In genomic region chr1:40788956-40789355, GRCm38 (mm10) we compare ENCODE assay signal across 29 mouse cellular contexts. TPM values are rescaled to one million over a fixed set of nuclear protein-coding genes. Genes with fewer than 3 reads are reported as not detected.
DNase-seq lines count a peak whose midpoint lies in the region; ATAC-seq lines count a peak whose summit lies in the region.
"Had no signal": no experiment of that assay in that cellular context is flagged by ENCODE, and none has a peak within 500 bp of the region (broad histone marks: within the 10 kb centered on the region; RNA-seq: fewer than 3 reads in every experiment).

No protein-coding gene starts in this region.

- no peak for DNase-seq in embryonic facial prominence, embryonic 10.5 days (ENCODE audit: low spot score)
- no peak for DNase-seq in hindbrain, embryonic 14.5 days (ENCODE audit: low spot score)
- peak; percentile 27 for DNase-seq in NIH3T3 (ENCODE audit: low read depth)
- DNase-seq in layer of hippocampus, postnatal 25 days (ENCODE audit: extremely low spot score in 1 of 2, low spot score in 1 of 2) = no peak
- DNase-seq: adrenal gland, postnatal 14 days; cerebellum, adult 8-10 months; cerebellum, postnatal 36 days; embryo, embryonic 11 days; gastrocnemius, adult 2 months; kidney, adult 18-20 months; left cerebral cortex, postnatal 4 days; lung, adult 18-20 months; lung, postnatal 14 days; right cerebral cortex, adult 18-20 months; thymus, adult 18-20 months; thymus, postnatal 36 days had no signal

- H3K27ac ChIP-seq in embryonic facial prominence, embryonic 12.5 days = no peak overlapping the region
- H3K27ac ChIP-seq in embryonic facial prominence, embryonic 10.5 days (replicated peaks) = no peak overlapping the region
- H3K27ac ChIP-seq in hindbrain, embryonic 14.5 days = no peak overlapping the region
- H3K27ac ChIP-seq in hindbrain, embryonic 12.5 days = no peak overlapping the region
- H3K27ac ChIP-seq in limb, embryonic 15.5 days = peak overlapping the region; percentile 62; the same call in 1 of the 2 replicates
- H3K27ac ChIP-seq: hindbrain, embryonic 10.5 days; kidney, postnatal 0 days; midbrain, embryonic 12.5 days; neural tube, embryonic 12.5 days had no signal

- H3K4me3 ChIP-seq in embryonic facial prominence, embryonic 12.5 days = no peak overlapping the region
- no peak overlapping the region for H3K4me3 ChIP-seq in embryonic facial prominence, embryonic 10.5 days
- H3K4me3 ChIP-seq in hindbrain, embryonic 14.5 days (replicated peaks; ENCODE audit: low read length) = no peak overlapping the region
- no peak overlapping the region for H3K4me3 ChIP-seq in hindbrain, embryonic 12.5 days
- H3K4me3 ChIP-seq in limb, embryonic 15.5 days = no peak overlapping the region
- H3K4me3 ChIP-seq: gastrocnemius, adult 2 months; hindbrain, embryonic 10.5 days; midbrain, embryonic 12.5 days; neural tube, embryonic 12.5 days had no signal

- H3K4me2 ChIP-seq in embryonic facial prominence, embryonic 12.5 days (replicated peaks) = 0 out of 2 replicates have a peak overlapping the region, but pooled peaks have one; percentile 68
- 0 out of 2 replicates have a peak overlapping the region, but pooled peaks have one; percentile 71 for H3K4me2 ChIP-seq in hindbrain, embryonic 14.5 days (replicated peaks)
- H3K4me2 ChIP-seq in hindbrain, embryonic 12.5 days (replicated peaks) = no peak overlapping the region
- H3K4me2 ChIP-seq in limb, embryonic 15.5 days = no peak overlapping the region

- H3K9ac ChIP-seq in embryonic facial prominence, embryonic 12.5 days = no peak overlapping the region
- no peak overlapping the region for H3K9ac ChIP-seq in hindbrain, embryonic 14.5 days
- no peak overlapping the region for H3K9ac ChIP-seq in hindbrain, embryonic 12.5 days
- H3K9ac ChIP-seq in limb, embryonic 15.5 days = no peak overlapping the region
- H3K9ac ChIP-seq: heart, embryonic 12.5 days; midbrain, embryonic 12.5 days; neural tube, embryonic 12.5 days had no signal

- H3K36me3 ChIP-seq in embryonic facial prominence, embryonic 12.5 days = no peaks in the 10 kb centered on the region
- H3K36me3 ChIP-seq in embryonic facial prominence, embryonic 10.5 days (replicated peaks) = no peaks in the 10 kb centered on the region
- no peaks in the 10 kb centered on the region; the same call in 1 of the 2 replicates for H3K36me3 ChIP-seq in hindbrain, embryonic 14.5 days (replicated peaks; ENCODE audit: control insufficient read depth, insufficient read depth)
- H3K36me3 ChIP-seq in hindbrain, embryonic 12.5 days = no peaks in the 10 kb centered on the region
- no peaks in the 10 kb centered on the region for H3K36me3 ChIP-seq in limb, embryonic 15.5 days
- H3K36me3 ChIP-seq: heart, embryonic 12.5 days; hindbrain, embryonic 10.5 days; midbrain, embryonic 12.5 days; neural tube, embryonic 12.5 days had no signal

- ATAC-seq in embryonic facial prominence, embryonic 12.5 days (ENCODE audit: insufficient number of reproducible peaks, insufficient read depth, low FRiP score, low TSS enrichment) = no peak
- no peak for ATAC-seq in hindbrain, embryonic 14.5 days (ENCODE audit: low FRiP score)
- no peak for ATAC-seq in hindbrain, embryonic 12.5 days (ENCODE audit: low FRiP score)
- ATAC-seq in limb, embryonic 15.5 days (ENCODE audit: insufficient number of reproducible peaks, low FRiP score, low TSS enrichment, low read depth) = no peak
- ATAC-seq: inflammation-experienced regulatory T-cells, adult 6 months had no signal

- H3K27me3 ChIP-seq in embryonic facial prominence, embryonic 12.5 days = no peaks in the 10 kb centered on the region
- H3K27me3 ChIP-seq in embryonic facial prominence, embryonic 10.5 days (replicated peaks; ENCODE audit: low read depth, poor library complexity, severe bottlenecking) = 0 out of 2 replicates have a peak, but pooled peaks cover 7% of the 10 kb centered on the region
- H3K27me3 ChIP-seq in hindbrain, embryonic 14.5 days (ENCODE audit: control insufficient read depth, insufficient read depth, low read length) = no peaks in the 10 kb centered on the region
- H3K27me3 ChIP-seq in hindbrain, embryonic 12.5 days = no peaks in the 10 kb centered on the region
- no peaks in the 10 kb centered on the region for H3K27me3 ChIP-seq in limb, embryonic 15.5 days
- H3K27me3 ChIP-seq: heart, embryonic 12.5 days; midbrain, embryonic 12.5 days; neural tube, embryonic 12.5 days had no signal

- WGBS in embryonic facial prominence, embryonic 12.5 days = 77% methylated on average over 6 of the region's 6 CpGs
- 86% methylated on average over 6 of the region's 6 CpGs for WGBS in embryonic facial prominence, embryonic 10.5 days
- WGBS in hindbrain, embryonic 14.5 days = 77% methylated on average over 6 of the region's 6 CpGs
- WGBS in hindbrain, embryonic 12.5 days = 83% methylated on average over 6 of the region's 6 CpGs
- WGBS in limb, embryonic 15.5 days = 63% methylated on average over 6 of the region's 6 CpGs

- H3K9me3 ChIP-seq in embryonic facial prominence, embryonic 12.5 days = no peaks in the 10 kb centered on the region
- no peaks in the 10 kb centered on the region for H3K9me3 ChIP-seq in embryonic facial prominence, embryonic 10.5 days
- H3K9me3 ChIP-seq in hindbrain, embryonic 14.5 days (ENCODE audit: control insufficient read depth, low read length) = no peaks in the 10 kb centered on the region
- H3K9me3 ChIP-seq in hindbrain, embryonic 12.5 days (replicated peaks) = no peaks in the 10 kb centered on the region
- H3K9me3 ChIP-seq in limb, embryonic 15.5 days = no peaks in the 10 kb centered on the region
- H3K9me3 ChIP-seq: heart, embryonic 12.5 days; hindbrain, embryonic 10.5 days; midbrain, embryonic 12.5 days; neural tube, embryonic 12.5 days had no signal

- H3K4me1 ChIP-seq in embryonic facial prominence, embryonic 12.5 days = peaks cover 7% of the 10 kb centered on the region
- H3K4me1 ChIP-seq in embryonic facial prominence, embryonic 10.5 days = peaks cover 9% of the 10 kb centered on the region; the same call in 1 of the 2 replicates
- no peaks in the 10 kb centered on the region; the same call in 1 of the 2 replicates for H3K4me1 ChIP-seq in hindbrain, embryonic 14.5 days (replicated peaks; ENCODE audit: control insufficient read depth, insufficient read depth, low read length)
- H3K4me1 ChIP-seq in hindbrain, embryonic 12.5 days = 0 out of 2 replicates have a peak, but pooled peaks cover 3% of the 10 kb centered on the region
- H3K4me1 ChIP-seq in limb, embryonic 15.5 days = no peaks in the 10 kb centered on the region
- H3K4me1 ChIP-seq: heart, embryonic 12.5 days had no signal

RNA-seq across cellular contexts. Expression of gene Mfsd9, which starts 1.5 kb away (rescaled TPM):
- polyA plus RNA-seq in embryonic facial prominence, embryonic 12.5 days (2016; fragmentation: Nextera tagmentation; extraction: Ambion mirVana) = 3.5 and 4.1 TPM in 2 replicates
- polyA plus RNA-seq in embryonic facial prominence, embryonic 10.5 days (2016; fragmentation: Nextera tagmentation; extraction: Ambion mirVana) = 1.9 and 3.0 TPM in 2 replicates
- polyA plus RNA-seq in hindbrain, embryonic 14.5 days (2014; fragmentation: Nextera tagmentation; extraction: Ambion mirVana) = 8.6 and 9.8 TPM in 2 replicates
- polyA plus RNA-seq in hindbrain, embryonic 12.5 days (2016; fragmentation: Nextera tagmentation; extraction: Ambion mirVana) = 4.7 and 5.0 TPM in 2 replicates
- polyA plus RNA-seq in limb, embryonic 15.5 days (2015; fragmentation: Nextera tagmentation; extraction: Ambion mirVana) = 3.9 TPM in 2 replicates
- total RNA-seq in layer of hippocampus, postnatal 25 days (2021) = 1 to 10 TPM; 4.2 to 4.5 TPM

RNA-seq across cellular contexts. Expression of gene Tmem182, which starts 16.4 kb away (rescaled TPM):
- 0.64 and 0.69 TPM in 2 replicates for polyA plus RNA-seq in embryonic facial prominence, embryonic 12.5 days (2016; fragmentation: Nextera tagmentation; extraction: Ambion mirVana)
- not detected in 2 replicates for polyA plus RNA-seq in embryonic facial prominence, embryonic 10.5 days (2016; fragmentation: Nextera tagmentation; extraction: Ambion mirVana)
- 0.09 TPM in 1 of 2 replicates, not detected in the other for polyA plus RNA-seq in hindbrain, embryonic 14.5 days (2014; fragmentation: Nextera tagmentation; extraction: Ambion mirVana)
- 0.10 and 0.30 TPM in 2 replicates for polyA plus RNA-seq in hindbrain, embryonic 12.5 days (2016; fragmentation: Nextera tagmentation; extraction: Ambion mirVana)
- 3.3 and 13.0 TPM in 2 replicates for polyA plus RNA-seq in limb, embryonic 15.5 days (2015; fragmentation: Nextera tagmentation; extraction: Ambion mirVana)
- under 1 TPM; 0.20 to 0.21 TPM for total RNA-seq in layer of hippocampus, postnatal 25 days (2021)
- total RNA-seq: megakaryocyte progenitor cell, adult 5-6 weeks; monocyte, adult 5-6 weeks had no signal
- polyA plus RNA-seq: erythroblast, embryonic 14.5 days; hindbrain, embryonic 10.5 days; inflammation-experienced regulatory T-cells, adult 6 months; midbrain, embryonic 12.5 days; small intestine, adult 2 months had no signal

Comparison
In these comparisons a context has a peak if more than half of its experiments do, and no peak if none do; other contexts are left out.
1. H3K4me2 ChIP-seq: peak in embryonic facial prominence, embryonic 12.5 days (single experiment) and hindbrain, embryonic 14.5 days (single experiment); none in hindbrain, embryonic 12.5 days (single experiment) and limb, embryonic 15.5 days (single experiment).